Mouse (Mus musculus) testis, adult 2 months (tissue): Measurements from ENCODE around the gene Olfr435.

ENCODE experiments used
- CTCF ChIP-seq: fragments of 200-500 bp; IDR thresholded peaks from 2 replicates; pipeline ENCODE4 v1.5.1; 2012; ENCODE audit warnings: low read depth, mild to moderate bottlenecking, inconsistent platforms, low read length, moderate library complexity; ENCODE audit not compliant: control insufficient read depth, insufficient read depth, insufficient replicate concordance
- POLR2A ChIP-seq: fragments of 200-500 bp; IDR thresholded peaks from 2 replicates; pipeline ENCODE4 v1.6.1; 2012; ENCODE audit warnings: low read depth, mild to moderate bottlenecking, inconsistent platforms, low read length, moderate library complexity; ENCODE audit not compliant: control insufficient read depth

GRCm38 (mm10) chr6:43190986-43191385 lies 6.0 kb upstream of the Olfr435 start:
- no peak for TF ChIP-seq CTCF
- TF ChIP-seq POLR2A = no peak
